Mouse (Mus musculus): ENCODE results near the gene Pcbp2.

- TF ChIP-seq CTCF (IDR thresholded peaks at IDR 0.05; ENCODE audit: extremely low read depth, insufficient read depth, low read length) (no peak), POLR2A (IDR thresholded peaks at IDR 0.05; ENCODE audit: extremely low read depth, insufficient read depth, low read length) (no peak)
Observed at GRCm38 (mm10) chr15:102532106-102532900, 62.0 kb downstream of the Pcbp2 start.
